Mouse (Mus musculus) lung, adult 2 months (tissue): ENCODE measurements around the gene Paqr4.

Experiments
- CTCF ChIP-seq: fragments of 200-500 bp; IDR thresholded peaks from 2 replicates; pipeline ENCODE4 v1.5.1; 2011; ENCODE audit warnings: mild to moderate bottlenecking, low read length, control low read depth; ENCODE audit not compliant: insufficient read depth
- POLR2A ChIP-seq: fragments of 200-500 bp; IDR thresholded peaks from 2 replicates; pipeline ENCODE4 v1.6.1; 2011; ENCODE audit warnings: low read depth, mild to moderate bottlenecking, control low read depth, low read length, borderline replicate concordance; ENCODE audit errors: extremely low read depth

- TF ChIP-seq POLR2A (no peak), CTCF (no peak)
Observed at GRCm38 (mm10) chr17:23761155-23761554, 20.5 kb upstream of the Paqr4 start.
